Mouse (Mus musculus) splenic B cell, adult 2 months (primary cell): ENCODE data around the gene Grk3.

Source experiments
- DNase-seq: peaks from one replicate; pipeline ENCODE4 v3.0.0-alpha.2; 2011; ENCODE audit warnings: low read depth, low spot score
- H3K27me3 ChIP-seq: 2 replicates; pipeline ENCODE4 v1.6.1; 2012; ENCODE audit warnings: mild to moderate bottlenecking, low read length, moderate library complexity, mixed read lengths; ENCODE audit not compliant: control insufficient read depth, poor library complexity, insufficient read depth, severe bottlenecking
- H3K36me3 ChIP-seq: 2 replicates; pipeline ENCODE4 v1.6.1; 2012; ENCODE audit warnings: mild to moderate bottlenecking, low read length, moderate library complexity, mixed read lengths; ENCODE audit not compliant: control insufficient read depth, poor library complexity, insufficient read depth, severe bottlenecking

Grk3 gene

DNA sequence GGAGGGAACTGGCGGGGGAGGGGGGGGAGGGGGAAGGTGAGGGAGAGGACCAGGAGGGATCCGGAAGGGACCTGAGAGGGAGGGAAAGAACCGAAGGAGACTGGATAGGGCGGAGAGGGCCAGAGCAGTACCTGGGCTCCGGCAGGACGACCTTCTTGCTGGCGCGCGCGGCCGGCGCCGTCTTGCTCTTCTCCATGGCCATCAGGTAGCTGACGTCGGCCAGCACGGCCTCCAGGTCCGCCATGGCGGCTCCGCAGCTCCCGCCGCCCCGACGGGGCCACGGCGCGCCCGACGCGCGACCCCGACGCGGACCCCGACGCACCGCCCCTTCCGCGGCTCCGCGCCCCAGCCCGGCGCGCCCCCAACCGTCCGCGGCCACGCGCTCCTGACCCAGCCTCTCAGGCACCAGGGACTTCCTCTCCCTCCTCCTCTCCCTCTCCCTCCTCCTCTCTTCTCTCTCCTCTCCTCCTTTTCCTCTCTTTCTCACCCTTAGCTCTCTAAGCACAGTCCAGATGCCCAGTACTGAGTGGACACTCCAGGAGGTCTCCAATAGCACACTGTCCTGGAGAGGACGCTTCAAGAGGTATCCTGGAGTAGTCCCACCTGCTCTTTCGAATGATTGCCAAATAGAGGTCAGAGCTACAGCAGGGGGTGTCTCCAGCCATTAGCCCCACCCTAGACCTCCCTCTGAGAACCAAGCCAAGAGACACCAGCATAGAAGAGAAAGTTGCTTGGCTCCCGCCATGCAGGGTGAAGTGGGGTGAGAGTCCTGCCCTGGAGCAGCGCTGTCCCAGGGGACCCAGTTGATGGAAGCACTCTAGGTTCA lies at the start of gene Grk3:
Gene Grk3 (minus strand): TSS at position 556 of the 826 bp plus-strand sequence.
- no peak for DNase-seq
- no peaks in the 10 kb centered on the region for H3K27me3 ChIP-seq

DNA sequence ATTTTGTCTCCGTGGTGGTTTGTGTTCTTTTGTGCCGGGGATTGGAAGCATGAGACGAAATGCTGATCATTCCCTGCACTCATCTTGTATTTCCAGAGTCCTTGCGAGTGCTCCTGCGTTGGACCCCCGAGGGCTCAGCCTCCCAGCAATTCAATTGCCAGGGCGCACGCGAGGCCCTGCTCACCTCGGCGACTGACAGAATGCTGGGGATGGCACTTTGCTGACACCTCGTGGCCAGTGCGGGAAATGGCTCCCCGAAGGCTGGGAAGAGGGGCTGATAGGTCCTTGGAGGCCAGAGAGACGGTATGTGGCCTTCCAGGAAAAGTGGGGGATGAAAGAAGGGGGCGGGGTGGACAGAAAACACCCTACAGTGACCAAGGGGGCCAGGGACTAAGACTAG lies 38.7 kb upstream of the Grk3 start:
- DNase-seq, result peak; percentile 70
- Histone ChIP-seq H3K36me3 (no peaks in the 10 kb centered on the region), H3K27me3 (no peaks in the 10 kb centered on the region)

More for the DNA sequence above, at the start of gene Grk3:
- H3K36me3 ChIP-seq, result no peaks in the 10 kb centered on the region

DNA sequence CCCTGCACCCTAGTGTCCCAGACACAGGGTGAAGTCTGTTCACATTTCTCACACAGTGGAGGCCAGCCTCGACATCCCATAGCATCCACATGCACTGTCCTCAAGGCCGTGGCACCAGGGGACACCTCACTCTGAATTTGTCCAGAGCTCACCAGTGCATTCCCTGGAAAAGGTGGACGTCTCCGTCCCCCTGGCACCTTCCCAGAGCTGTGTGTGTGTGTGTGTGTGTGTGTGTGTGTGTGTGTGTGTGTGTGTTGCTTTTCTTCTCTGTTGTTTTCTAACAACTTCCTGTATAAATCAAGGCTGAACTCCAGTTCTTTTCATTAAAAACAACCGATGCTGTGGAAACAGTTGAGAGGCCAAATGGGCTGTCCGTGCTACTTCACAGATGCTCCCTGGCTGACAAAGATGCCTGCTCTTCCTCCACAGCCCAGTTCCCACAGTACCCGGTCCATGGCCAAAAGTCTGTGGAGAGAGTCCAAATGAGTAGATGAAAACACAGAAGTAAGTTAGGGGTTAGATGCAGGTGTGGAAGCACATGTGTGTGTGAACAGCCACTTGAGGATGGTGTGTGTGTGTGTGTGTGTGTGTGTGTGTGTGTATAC lies 35.1 kb upstream of the Grk3 start:
- DNase-seq, result no peak
- no peaks in the 10 kb centered on the region for H3K36me3 ChIP-seq
- H3K27me3 ChIP-seq, result no peaks in the 10 kb centered on the region

DNA sequence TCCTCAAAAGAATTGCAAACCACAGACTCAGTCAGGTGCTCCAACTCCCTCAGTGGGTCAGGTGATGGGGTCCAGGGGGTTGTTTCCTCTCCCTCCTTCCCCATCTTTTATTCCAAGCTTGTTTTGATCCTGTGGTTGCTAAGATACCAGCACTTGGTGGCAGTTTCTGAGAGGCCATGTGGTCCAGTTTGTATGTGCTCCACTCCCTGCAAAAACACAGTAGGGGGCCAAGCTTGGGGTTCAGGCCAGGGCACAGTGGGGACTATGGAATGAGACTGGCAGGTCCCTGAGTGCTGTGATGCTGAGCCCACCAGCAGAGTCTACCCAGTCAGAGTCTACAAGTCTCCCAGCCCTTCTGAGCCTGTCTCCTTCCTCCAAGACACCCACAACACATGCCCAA lies 34.3 kb upstream of the Grk3 start:
- DNase-seq, result no peak
- H3K36me3 ChIP-seq, result no peaks in the 10 kb centered on the region
- H3K27me3 ChIP-seq, result no peaks in the 10 kb centered on the region

DNA sequence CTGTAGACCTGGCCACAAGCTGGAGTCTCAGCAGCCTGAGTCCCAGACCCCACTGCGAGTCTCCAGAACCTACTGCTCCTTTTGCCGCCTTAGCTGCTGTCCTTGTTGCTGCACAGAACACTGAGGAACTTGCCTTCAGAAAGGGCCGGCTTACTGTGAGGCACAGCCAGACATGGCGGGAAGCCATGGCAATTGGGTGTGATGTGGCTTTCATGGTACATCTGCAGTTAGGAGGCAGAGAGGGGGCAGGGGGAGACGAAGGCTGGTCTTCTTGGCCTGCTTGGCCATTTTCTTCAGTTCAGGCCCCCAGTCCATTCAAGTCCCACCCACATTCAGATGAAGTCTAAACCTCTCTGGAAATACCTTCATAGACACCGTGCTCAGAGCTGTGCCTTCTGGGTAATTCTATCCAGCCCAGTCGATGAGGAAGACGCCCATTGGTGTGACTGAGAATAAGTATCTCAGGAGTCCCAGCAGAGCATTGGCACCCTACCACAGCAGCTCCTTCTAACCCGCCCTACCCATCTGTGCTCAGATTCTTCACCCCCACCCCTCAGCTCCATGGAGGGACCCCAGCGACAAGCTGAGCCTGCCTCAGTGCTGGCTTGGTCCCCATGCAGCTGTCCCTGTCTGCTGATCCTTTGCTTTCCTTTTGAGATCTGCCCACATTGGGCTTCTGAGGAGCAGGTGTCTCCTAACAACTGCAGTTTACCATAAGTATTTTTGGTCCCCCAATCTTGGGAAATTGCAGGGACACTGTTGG lies 30.1 kb upstream of the Grk3 start:
- DNase-seq, result no peak
- Histone ChIP-seq H3K36me3 (no peaks in the 10 kb centered on the region), H3K27me3 (no peaks in the 10 kb centered on the region)

DNA sequence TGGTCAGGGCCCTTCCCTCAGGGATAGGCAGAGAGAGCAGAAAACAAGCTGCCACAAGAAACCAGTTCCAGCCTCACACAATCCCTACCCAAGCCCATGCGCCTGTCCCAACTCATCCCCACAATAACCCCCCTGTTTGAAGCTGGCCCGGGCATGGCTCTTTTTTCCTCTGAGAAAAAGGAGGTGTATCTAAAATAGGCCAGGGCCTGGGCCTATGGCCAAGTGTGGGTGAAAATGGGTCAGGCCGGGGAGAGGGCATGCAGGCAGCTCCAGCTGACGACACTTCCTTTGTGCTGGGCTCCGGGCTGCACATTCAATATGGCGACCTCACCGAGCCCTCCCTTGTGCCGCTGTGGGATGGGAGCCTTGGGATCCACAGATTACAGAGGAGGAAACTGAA lies 27.9 kb upstream of the Grk3 start:
- no peak for DNase-seq
- Histone ChIP-seq H3K27me3 (no peaks in the 10 kb centered on the region), H3K36me3 (no peaks in the 10 kb centered on the region)

DNA sequence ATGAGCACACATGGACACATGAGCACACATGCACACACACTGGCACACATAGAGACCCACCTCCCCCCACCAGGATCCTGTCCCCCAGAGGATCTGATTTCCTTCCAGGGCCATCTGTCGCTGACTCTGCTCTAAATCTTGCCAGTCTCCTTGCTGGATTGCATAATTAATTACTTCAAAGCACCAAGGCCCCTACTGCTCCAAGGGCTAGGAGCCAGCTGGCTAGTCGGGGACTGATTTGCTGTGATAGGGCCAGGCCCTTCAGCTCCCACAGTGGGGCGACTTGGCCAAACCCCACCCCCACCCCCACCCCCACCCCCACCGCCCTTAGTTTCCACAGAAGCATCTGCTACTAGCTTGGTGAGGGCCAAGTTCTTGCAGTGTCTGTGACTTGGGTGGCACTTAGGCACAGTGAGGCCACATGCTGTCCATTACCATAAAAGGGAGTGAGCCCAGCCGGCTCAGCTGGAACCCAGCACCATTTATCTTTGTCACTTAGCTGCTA lies 26.0 kb upstream of the Grk3 start:
- H3K36me3 ChIP-seq, result no peaks in the 10 kb centered on the region
- H3K27me3 ChIP-seq, result no peaks in the 10 kb centered on the region
- DNase-seq, result no peak

DNA sequence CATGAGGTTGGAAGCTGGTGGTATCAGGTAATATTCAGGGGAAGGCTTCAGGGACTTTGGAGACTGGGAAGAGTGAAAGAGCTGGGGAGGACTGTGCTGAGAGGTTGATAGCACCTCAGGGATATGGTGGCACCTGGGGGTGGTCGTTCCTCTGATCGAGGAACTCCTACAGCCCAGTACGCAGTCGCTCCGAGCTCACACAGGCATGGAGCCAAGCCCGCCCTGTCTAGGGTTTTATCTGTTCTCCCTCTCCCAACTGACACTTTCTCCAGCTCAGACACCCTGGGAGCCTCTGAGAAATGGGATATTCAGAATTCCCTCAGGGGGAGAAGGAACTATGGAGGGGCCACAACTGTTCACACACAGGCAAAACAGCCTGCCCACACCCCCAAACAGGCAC lies 25.2 kb upstream of the Grk3 start:
- DNase-seq, result no peak

DNA sequence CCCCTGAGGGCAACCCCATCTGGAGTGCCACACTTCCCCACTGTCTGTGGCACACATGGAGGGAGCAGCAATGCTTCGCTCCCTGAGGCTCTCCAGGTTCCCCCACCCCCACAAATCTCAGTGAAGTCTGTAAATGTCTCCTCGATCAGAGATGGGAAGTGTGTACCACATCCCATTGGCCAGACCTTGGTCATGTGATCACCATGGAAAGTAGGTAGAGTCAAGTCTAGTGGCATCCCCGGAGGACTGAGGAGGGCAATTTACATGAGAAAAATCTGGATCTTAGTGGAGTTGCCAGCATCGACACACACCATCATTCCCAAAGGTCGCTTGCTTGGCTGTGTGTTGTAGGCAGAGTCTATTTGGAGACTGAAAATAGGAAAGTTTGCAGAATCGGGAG lies 23.0 kb upstream of the Grk3 start:
- DNase-seq, result no peak
- Histone ChIP-seq H3K27me3 (no peaks in the 10 kb centered on the region), H3K36me3 (no peaks in the 10 kb centered on the region)

More for the DNA sequence above, 25.2 kb upstream of the Grk3 start:
- Histone ChIP-seq H3K36me3 (no peaks in the 10 kb centered on the region), H3K27me3 (no peaks in the 10 kb centered on the region)

DNA sequence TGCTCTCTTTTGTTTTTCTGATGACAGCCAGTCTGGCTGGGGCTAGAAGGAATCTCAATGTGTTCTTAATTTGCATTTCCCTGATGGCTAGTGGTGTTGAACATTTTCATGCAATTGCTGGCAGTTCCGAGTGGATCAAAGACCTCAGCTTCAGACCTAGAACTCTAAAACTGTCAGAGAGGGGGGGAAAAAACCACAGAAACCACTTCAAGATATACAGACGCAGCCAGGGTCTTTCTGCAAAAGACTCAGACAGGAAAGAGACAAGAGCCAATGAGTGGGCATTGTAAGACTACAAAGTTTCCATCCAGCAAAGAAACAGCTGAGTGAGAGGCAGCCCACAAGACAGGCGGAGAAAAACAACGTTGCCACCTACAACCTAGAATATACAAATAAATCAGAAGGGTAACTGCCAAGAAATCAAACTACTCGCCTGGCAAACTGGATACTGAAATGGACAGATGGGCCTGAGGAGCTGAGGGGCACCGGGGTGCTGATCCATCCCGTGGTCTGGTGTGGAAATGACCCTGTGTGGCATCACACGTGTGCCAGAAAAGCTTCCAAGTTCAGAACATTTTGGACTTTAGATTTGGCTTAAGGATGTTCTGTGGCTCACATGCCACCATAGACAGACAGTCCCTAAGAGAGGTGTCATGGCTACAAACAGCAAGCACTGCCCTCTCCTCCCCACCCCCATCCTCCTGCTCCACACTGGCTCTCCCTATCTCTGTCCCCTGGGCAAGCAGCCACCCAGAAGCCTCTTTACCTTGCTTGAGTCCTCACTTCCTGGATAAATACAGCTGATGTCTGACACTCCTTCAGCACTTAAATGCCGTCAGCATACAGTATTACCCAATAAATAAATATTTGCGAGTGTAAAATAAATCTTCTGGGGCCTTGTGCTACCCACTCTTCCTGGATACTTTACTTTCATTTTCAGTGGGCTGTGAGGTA lies 19.8 kb upstream of the Grk3 start:
- no peak for DNase-seq
- no peaks in the 10 kb centered on the region for H3K27me3 ChIP-seq
- H3K36me3 ChIP-seq, result no peaks in the 10 kb centered on the region

DNA sequence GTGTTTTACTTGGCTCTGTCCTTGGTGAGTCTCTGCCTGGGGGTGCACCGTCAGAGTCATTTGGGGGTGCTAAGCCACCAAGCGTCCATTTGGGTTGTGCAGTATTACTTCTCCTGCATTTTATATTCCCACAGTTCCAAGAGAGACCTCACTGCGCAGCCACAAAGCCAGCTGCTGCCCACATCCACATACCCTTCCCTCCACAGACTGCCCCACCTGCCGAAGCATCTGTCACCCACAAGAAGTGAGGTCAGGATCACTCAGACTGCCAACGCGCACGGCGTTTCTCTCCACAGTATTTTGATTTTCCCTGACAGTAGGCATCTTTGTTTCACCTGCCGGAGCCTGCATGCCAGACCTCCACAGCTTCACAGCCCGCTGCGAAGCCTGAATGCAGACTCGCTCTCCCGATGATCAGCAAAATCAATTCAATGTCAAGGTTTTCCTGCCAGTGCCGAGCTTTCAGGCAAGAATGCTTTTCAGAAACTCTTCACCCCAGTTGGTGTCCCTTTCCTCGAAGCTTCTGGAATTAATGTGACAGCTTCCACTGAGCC lies 15.7 kb upstream of the Grk3 start:
- no peak for DNase-seq
- no peaks in the 10 kb centered on the region for H3K27me3 ChIP-seq
- H3K36me3 ChIP-seq, result no peaks in the 10 kb centered on the region

DNA sequence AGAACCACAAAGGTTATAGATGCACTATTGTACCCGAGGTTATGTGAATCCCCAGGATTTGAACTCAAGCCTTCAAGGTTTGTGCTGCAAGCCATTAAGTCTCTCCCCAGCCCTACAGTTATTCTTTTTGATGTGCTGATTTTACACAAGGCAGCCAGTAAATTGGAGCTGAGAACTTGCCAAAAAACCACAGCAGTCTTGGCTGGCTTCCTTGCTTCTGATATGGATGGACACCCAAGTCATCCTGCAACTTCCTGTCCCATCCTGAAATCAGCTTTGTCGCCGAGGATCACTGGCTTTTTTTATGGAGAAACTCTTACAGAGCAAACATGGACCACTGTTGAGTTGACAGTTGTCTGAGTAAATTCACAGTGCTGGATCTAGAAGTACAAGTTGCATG lies 14.5 kb upstream of the Grk3 start:
- Histone ChIP-seq H3K27me3 (no peaks in the 10 kb centered on the region), H3K36me3 (no peaks in the 10 kb centered on the region)
- DNase-seq, result no peak

DNA sequence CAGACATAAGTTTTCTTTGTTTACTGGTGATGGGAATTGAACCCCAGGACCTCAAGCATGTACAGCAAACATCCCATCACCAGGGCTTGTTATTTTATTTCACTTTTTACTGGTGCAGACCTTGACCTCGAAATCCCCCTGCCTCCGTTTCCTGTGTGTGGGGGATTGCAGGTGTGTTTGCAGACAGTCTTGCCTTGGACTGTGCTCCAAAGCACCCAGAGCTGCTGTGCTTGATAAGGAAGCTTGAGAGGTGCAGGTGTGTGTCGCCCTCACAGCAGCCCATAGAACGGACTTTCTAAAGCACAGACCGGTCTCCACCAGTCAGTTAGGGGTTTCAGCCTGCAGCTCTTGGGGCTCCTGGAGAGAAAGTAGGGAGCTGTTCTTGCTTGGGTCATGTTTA lies 11.1 kb upstream of the Grk3 start:
- DNase-seq, result no peak
- no peaks in the 10 kb centered on the region for H3K27me3 ChIP-seq
- H3K36me3 ChIP-seq, result no peaks in the 10 kb centered on the region
